Mouse (Mus musculus) heart, embryonic 12.5 days (tissue): Measurements from ENCODE around the gene Gm9837. TPM values are rescaled to one million over a fixed set of nuclear protein-coding genes. Genes with fewer than 3 reads are reported as not detected.
"Not testable (repeated sequence)": the region's sequence is repeated elsewhere in the genome, so short reads cannot be mapped to it uniquely, and the experiment has no call there.

Source experiments
- ATAC-seq: fragments of 200-750 bp; cut with Nextera tagmentation; 2 replicates; pipeline ENCODE4 v1.8.0; 2017; ENCODE audit warnings: moderate TSS enrichment, moderate library complexity; ENCODE audit not compliant: insufficient number of reproducible peaks, low FRiP score
- H3K27ac ChIP-seq: fragments of 300-500 bp; sonication (generic); 2 replicates; pipeline ENCODE4 v1.5.1; 2016; ENCODE audit warnings: mild to moderate bottlenecking, moderate library complexity; ENCODE audit not compliant: poor library complexity, severe bottlenecking
- H3K27me3 ChIP-seq: fragments of 300-500 bp; sonication (generic); replicated peaks from 2 replicates; pipeline ENCODE4 v1.6.1; 2016; ENCODE audit warnings: mild to moderate bottlenecking, moderate library complexity
- H3K36me3 ChIP-seq: fragments of 300-500 bp; sonication (generic); 2 replicates; pipeline ENCODE4 v1.6.1; 2016; ENCODE audit warnings: mild to moderate bottlenecking, moderate library complexity
- H3K4me1 ChIP-seq: fragments of 300-500 bp; sonication (generic); replicated peaks from 2 replicates; pipeline ENCODE4 v1.6.1; 2016; ENCODE audit warnings: mild to moderate bottlenecking
- H3K4me2 ChIP-seq: fragments of 300-500 bp; sonication (generic); 2 replicates; pipeline ENCODE4 v1.6.1; 2016; ENCODE audit warnings: mild to moderate bottlenecking, moderate library complexity
- H3K4me3 ChIP-seq: fragments of 300-500 bp; sonication (generic); 2 replicates; pipeline ENCODE4 v1.5.1; 2016; ENCODE audit warnings: mild to moderate bottlenecking
- H3K9ac ChIP-seq: fragments of 300-500 bp; sonication (generic); 2 replicates; pipeline ENCODE4 v1.6.1; 2016; ENCODE audit warnings: mild to moderate bottlenecking, moderate library complexity
- H3K9me3 ChIP-seq: fragments of 300-500 bp; sonication (generic); replicated peaks from 2 replicates; pipeline ENCODE4 v1.6.1; 2016; ENCODE audit warnings: mild to moderate bottlenecking, moderate library complexity
- WGBS: fragments of 180-500 bp; shearing (Covaris S2); methylation state at CpG from one replicate; pipeline ENCODE4 v1.1.7; 2016; 5-methylcytosine and 5-hydroxymethylcytosine counted together
- polyA plus RNA-seq: library from polyadenylated mRNA; unstranded; fragments of >200 nt; fragmentation: Nextera tagmentation; extraction: Ambion mirVana; gene quantifications from 2 replicates; pipeline ENCODE4 v1.2.1, GENCODE M21; 2016

Gm9837 gene
- polyA plus RNA-seq, 1 experiment from 2014 or later: not detected

DNA sequence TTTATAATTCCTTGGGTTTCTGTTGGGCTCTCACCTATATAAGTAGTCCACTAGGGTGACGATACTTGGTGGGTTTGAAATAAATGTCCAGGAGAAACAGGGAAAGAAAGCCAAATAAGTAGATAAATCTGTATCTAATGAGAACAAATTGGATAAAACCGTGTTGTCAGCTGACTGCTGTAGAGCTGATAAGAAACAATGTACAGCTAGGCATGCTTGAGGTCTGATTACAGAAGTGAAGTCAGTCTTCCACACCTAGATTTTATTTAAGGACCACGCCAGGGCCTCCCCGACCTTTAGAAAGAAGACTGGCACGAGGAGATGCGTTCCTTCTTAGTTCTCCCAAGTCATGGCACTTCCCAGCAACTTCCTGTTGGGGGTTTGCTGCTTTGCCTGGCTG is 37.2 kb downstream of the Gm9837 start:
- 40% methylated on average over 6 of the region's 6 CpGs for WGBS

DNA sequence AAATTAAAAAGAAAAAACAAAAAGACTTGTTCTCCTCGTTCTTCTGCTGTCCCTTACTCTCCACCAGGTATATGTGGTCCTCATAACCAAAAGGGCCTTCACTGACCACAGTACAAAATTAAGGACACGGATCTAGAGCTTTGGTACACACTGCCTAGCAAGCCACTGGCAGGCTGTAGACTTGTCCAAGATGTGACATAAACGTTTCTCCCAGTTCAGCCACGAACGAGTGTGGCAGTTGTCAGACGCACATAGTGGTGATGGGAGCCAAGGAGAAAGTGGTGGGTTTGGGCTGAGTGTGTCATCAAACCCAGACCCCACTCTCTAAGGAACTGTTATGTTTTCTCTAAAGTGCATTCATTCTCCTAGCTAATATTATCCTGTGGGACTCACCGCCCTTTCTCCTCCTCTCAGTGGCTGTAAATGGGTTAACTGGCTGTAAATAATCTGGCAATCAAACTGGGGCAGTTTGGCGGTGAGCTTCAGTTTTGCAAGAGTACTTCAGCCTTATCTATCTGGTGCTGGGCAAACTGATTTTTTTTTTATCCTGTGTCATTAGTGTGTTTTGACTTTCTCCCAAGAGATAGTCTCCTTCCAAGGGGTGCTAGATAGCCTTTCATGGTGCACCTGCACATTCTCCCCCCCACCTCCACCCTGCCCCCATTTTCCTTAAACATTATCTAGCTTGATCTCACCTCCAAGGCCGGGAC is 38.8 kb downstream of the Gm9837 start:
- H3K4me2 ChIP-seq: peak overlapping the region; percentile 65
- H3K27me3 ChIP-seq: no peaks in the 10 kb centered on the region
- H3K9me3 ChIP-seq: no peaks in the 10 kb centered on the region
- peaks cover 15% of the 10 kb centered on the region for H3K36me3 ChIP-seq
- peak overlapping the region; percentile 92 for H3K4me3 ChIP-seq
- H3K27ac ChIP-seq: peak overlapping the region; percentile 75
- H3K4me1 ChIP-seq: peaks cover 18% of the 10 kb centered on the region
- ATAC-seq: peak; percentile 9; the same call in 1 of the 2 replicates
- WGBS: 15% methylated on average over 9 of the region's 9 CpGs
- peak overlapping the region; percentile 40 for H3K9ac ChIP-seq

More for the DNA sequence above, 37.2 kb downstream of the Gm9837 start:
- Histone ChIP-seq H3K9me3 (no peaks in the 10 kb centered on the region), H3K36me3 (peaks cover 11% of the 10 kb centered on the region), H3K4me1 (peaks cover 14% of the 10 kb centered on the region), H3K27me3 (no peaks in the 10 kb centered on the region), H3K27ac (no peak overlapping the region), H3K4me3 (no peak overlapping the region), H3K9ac (no peak overlapping the region), H3K4me2 (no peak overlapping the region)
- no peak for ATAC-seq

DNA sequence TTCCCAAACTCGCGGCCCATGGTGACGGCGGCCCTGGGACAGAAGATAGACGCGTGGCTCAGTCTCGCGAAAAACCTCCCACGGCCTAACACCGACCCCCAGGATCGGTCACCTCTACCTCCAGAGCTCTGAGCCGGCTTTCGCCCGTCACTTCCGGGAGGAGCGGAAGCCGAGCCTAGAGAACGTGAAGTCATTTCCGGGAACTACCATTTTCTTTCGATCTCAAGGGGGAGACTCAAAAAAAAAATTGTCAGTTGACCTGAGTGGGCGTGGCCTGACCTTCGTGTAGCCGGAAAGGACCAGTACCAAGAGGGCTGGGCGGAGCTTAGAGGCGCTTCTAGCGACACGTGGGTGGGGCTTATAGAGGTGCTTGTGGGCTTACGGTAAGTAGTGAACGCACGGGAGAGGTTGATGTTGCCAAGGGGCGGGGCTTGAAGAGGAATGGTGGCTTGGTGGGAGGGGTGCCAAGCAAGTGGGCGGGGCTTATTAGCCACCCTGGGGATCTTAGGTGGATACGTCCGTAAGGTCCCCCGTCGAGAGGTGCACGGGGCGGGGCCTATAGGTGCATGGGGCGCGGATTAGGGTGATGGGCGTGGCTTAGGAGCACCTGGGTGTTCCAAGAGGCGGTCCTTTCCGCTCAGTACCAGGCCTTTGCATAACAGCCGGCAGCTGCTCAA is 39.5 kb downstream of the Gm9837 start, which contains the start of the genes Uqcrq and Gdf9:
Gene Uqcrq (minus strand): TSS at position 162 of the 677 bp plus-strand sequence.
Gene Gdf9 (plus strand): TSS at position 354 of the 677 bp plus-strand sequence.
- H3K27me3 ChIP-seq: no peaks in the 10 kb centered on the region
- ATAC-seq: peak; percentile 97
- H3K36me3 ChIP-seq: peaks cover 15% of the 10 kb centered on the region
- H3K4me3 ChIP-seq: peak within 1 kb of the TSS; percentile 92
- H3K9ac ChIP-seq: peak within 1 kb of the TSS; percentile 93
- no peaks in the 10 kb centered on the region for H3K9me3 ChIP-seq
- peak within 1 kb of the TSS; percentile 84 for H3K4me2 ChIP-seq
- under 1% methylated on average over 44 of the region's 44 CpGs for WGBS
- peaks cover 23% of the 10 kb centered on the region for H3K4me1 ChIP-seq
- peak within 1 kb of the TSS; percentile 75 for H3K27ac ChIP-seq

DNA sequence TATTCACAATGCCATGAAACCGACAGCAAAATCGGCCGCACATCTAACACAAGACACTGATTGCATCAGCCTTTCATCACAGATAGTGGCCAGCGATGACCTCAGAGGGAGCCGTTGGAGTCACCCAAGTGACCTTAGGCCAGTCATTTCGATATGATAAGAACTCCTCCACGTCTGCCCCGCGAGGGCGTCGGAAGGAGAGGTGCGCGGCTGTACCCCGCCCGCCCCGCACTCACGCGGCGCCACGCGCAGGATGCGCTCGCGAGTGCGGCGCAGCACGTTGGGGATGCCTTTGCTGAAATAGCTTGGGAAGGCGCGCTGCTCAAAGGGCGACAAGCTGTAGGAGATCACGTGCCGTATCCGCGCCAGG is 40.0 kb downstream of the Gm9837 start:
- Histone ChIP-seq H3K9ac (peak overlapping the region; percentile 93), H3K36me3 (peaks cover 15% of the 10 kb centered on the region), H3K27me3 (no peaks in the 10 kb centered on the region), H3K4me3 (peak overlapping the region; percentile 92), H3K27ac (peak overlapping the region; percentile 72), H3K4me1 (peaks cover 29% of the 10 kb centered on the region), H3K9me3 (no peaks in the 10 kb centered on the region), H3K4me2 (peak overlapping the region; percentile 84)
- peak; percentile 47 for ATAC-seq
- WGBS: under 1% methylated on average over 34 of the region's 34 CpGs

DNA sequence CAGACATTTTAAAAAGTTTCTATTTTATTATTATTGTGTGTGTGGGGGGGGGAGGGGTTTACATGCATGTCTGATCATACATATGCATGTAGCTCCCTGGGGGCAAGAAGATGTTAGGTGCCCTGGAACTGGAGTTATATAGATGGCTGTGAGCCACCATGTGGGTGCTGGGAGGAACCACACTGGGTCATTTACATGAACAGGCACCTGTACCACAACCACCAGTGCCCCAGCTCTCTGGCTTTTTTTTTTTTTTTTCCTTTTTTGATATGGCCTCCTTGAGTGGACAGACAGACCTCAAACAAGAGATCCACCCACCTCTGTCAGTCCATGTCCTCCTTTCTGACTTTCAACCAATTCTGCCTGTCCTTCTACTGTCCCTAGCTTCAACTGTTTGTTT is 41.1 kb downstream of the Gm9837 start:
- no peak for ATAC-seq
- H3K27me3 ChIP-seq: no peaks in the 10 kb centered on the region
- no peak overlapping the region for H3K27ac ChIP-seq
- peaks cover 15% of the 10 kb centered on the region for H3K36me3 ChIP-seq
- H3K9ac ChIP-seq: no peak overlapping the region
- no peak overlapping the region; the same call in 1 of the 2 replicates for H3K4me3 ChIP-seq
- H3K4me1 ChIP-seq: peaks cover 34% of the 10 kb centered on the region
- peak overlapping the region; percentile 84 for H3K4me2 ChIP-seq
- H3K9me3 ChIP-seq: no peaks in the 10 kb centered on the region

DNA sequence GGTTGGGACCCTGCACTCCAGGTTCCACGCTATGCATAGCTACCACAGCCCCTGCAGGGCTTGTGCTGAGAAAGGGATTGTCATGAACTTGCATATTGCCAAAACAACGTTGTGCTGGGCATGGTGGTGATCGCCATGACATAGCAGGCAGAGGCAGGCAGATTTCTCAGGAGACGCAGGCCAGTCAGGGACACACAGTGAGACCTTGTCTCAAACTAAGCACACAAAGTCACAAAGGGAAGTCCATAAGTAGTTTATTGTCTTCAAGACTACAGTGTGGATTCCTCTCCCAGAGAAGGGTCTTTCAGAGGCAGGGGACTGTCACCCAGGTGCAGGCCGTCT is 41.6 kb downstream of the Gm9837 start:
- ATAC-seq: no peak
- 91% methylated on average over 5 of the region's 5 CpGs for WGBS
- no peak overlapping the region for H3K27ac ChIP-seq
- no peak overlapping the region for H3K9ac ChIP-seq
- H3K36me3 ChIP-seq: peaks cover 15% of the 10 kb centered on the region
- no peaks in the 10 kb centered on the region for H3K27me3 ChIP-seq
- no peak overlapping the region for H3K4me2 ChIP-seq
- H3K4me1 ChIP-seq: peaks cover 34% of the 10 kb centered on the region
- H3K4me3 ChIP-seq: no peak overlapping the region
- no peaks in the 10 kb centered on the region for H3K9me3 ChIP-seq

DNA sequence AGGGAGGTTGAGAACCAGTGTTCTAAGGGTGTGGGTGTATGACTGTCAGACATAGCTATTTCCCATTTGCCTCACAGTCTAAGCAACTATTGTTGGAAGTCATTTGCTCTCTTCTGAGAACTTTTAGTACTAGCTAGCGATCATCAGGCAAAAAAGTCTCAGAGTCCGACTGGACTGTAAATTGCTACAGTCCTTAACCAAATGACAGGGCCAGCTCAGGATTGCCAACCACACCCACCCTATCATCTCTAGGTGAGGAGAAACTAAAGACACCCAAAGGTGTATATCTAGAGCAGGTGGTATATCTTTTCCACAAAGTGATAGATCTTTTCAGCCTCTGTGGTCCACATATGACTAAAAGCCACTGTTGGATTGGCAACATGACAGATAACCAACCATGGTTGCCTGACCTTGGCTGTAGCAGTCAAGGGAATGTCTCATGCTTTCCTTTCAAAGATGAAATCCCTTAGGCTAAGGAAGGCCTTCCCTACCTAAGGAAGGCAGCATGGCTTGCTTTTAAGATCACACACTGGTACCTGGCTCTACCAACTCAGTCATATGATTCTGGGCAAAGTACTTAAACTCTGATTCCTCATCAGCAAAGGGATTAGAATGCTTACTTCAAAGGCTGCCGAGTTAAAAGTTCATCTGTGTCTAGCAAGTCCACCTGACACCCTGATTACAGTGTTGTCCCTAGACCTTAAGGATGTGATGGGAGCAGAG is 42.1 kb downstream of the Gm9837 start:
- WGBS: 89% methylated on average over 3 of the region's 3 CpGs

DNA sequence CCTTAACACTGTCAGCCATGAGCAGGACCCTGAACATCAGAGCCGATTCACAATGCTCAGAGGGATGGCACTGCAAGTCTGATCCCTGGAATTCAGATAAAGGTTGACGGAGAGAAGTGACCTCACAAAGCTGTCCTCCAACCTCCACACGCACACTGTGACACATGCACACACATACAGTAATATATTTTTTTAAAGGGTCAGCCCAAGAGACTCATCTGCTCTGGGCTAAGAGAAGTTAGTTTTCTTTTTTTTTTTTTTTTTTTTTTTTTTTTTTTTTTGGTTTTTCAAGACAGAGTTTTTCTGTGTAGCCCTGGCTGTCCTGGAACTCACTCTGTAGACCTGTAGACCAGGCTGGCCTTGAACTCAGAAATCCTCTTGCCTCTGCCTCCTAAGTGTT is 43.4 kb downstream of the Gm9837 start:
- Histone ChIP-seq H3K36me3 (peaks cover 22% of the 10 kb centered on the region), H3K9ac (peak overlapping the region; percentile 41; the same call in 1 of the 2 replicates), H3K4me2 (0 out of 2 replicates have a peak overlapping the region, but pooled peaks have one; percentile 22), H3K27ac (peak overlapping the region; percentile 53), H3K4me1 (peaks cover 36% of the 10 kb centered on the region)
- H3K4me3 ChIP-seq, H3K27me3 ChIP-seq, H3K9me3 ChIP-seq, ATAC-seq: not testable (repeated sequence)
- WGBS: 49% methylated on average over 3 of the region's 3 CpGs

More for the DNA sequence above, 42.1 kb downstream of the Gm9837 start:
- ATAC-seq: no peak
- Histone ChIP-seq H3K4me2 (no peak overlapping the region), H3K9me3 (no peaks in the 10 kb centered on the region), H3K27ac (no peak overlapping the region), H3K4me3 (no peak overlapping the region), H3K9ac (no peak overlapping the region), H3K4me1 (peaks cover 31% of the 10 kb centered on the region), H3K36me3 (peaks cover 15% of the 10 kb centered on the region), H3K27me3 (no peaks in the 10 kb centered on the region)

DNA sequence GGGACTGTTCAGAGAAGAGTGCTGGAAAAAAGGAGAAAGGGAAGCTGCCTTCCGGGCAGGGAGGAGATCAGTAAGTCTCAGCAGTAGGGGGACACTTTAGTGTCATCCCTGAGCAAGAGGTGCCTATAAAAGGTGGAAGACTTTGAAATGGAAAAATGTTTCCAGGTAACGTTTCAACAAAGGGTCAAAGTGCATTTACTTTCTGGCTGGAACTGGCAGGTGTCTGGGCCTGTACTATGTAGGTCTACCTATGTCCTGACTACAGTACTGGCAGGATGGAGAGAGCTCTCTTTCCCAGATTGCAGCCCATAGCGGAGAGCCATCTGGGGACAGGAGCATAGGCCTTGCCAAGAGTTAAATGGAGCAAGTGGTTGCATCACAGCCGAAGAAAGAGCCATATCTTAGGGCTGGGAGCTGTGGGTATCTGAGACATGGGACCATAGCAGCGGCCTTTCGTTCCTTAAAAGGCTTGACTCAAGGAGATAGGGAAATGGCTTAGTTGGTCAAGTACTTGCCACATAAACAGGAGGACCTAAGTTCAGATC is 44.5 kb downstream of the Gm9837 start:
- H3K27me3 ChIP-seq: no peaks in the 10 kb centered on the region
- H3K4me1 ChIP-seq: peaks cover 31% of the 10 kb centered on the region
- no peak overlapping the region for H3K4me2 ChIP-seq
- H3K9me3 ChIP-seq: no peaks in the 10 kb centered on the region
- H3K4me3 ChIP-seq: no peak overlapping the region
- ATAC-seq: no peak
- H3K9ac ChIP-seq: no peak overlapping the region
- no peak overlapping the region for H3K27ac ChIP-seq
- WGBS: 80% methylated on average over 6 of the region's 6 CpGs
- peaks cover 30% of the 10 kb centered on the region for H3K36me3 ChIP-seq

DNA sequence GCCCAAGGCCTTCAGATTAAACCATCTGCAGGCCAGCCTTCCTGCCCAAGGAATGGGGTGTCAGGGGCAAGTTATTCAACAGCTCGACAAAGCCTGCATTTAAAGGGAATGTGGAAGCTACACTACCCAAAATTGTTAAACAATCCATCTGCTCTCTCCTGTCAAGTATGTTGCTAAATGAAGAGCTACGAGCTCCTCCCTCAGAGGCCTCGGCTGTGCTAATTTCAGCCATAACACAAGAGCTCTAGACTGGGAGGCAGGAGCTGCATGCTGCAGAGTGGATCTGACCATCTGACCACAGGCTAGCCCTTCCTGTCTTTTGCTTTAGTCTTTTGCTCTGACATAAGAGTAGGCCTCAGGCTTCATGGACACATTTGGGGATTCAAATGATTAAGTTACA is 45.0 kb downstream of the Gm9837 start:
- H3K27me3 ChIP-seq: no peaks in the 10 kb centered on the region
- H3K27ac ChIP-seq: peak overlapping the region; percentile 36; the same call in 1 of the 2 replicates
- H3K36me3 ChIP-seq: peaks cover 32% of the 10 kb centered on the region
- WGBS: 48% methylated on average over 3 of the region's 3 CpGs
- H3K4me1 ChIP-seq: peaks cover 31% of the 10 kb centered on the region
- no peak for ATAC-seq
- H3K4me2 ChIP-seq: no peak overlapping the region
- no peak overlapping the region for H3K9ac ChIP-seq
- H3K9me3 ChIP-seq: no peaks in the 10 kb centered on the region
- no peak overlapping the region for H3K4me3 ChIP-seq

DNA sequence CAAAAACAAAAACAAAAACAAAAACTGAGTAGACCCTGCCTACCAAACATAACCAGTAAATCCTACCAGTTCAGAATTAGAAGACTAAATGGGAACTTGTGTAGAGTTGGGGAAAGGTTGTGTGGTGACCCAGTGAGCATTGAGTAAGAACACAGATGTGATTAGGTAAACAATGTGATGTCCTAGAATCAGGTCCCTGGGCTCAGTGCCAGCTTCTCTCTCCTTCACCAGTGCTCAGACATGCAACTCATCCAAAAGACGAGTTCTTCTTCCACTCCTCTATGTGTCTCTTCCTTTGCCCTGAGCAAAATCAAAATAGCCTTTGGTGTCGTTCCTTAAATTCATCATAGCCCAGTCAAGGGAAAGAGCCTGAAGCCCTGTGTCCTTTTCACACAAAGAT is 45.5 kb downstream of the Gm9837 start:
- H3K27ac ChIP-seq: peak overlapping the region; percentile 36; the same call in 1 of the 2 replicates
- WGBS: 68% methylated on average over 2 of the region's 2 CpGs
- no peak for ATAC-seq

More for the DNA sequence above, 45.5 kb downstream of the Gm9837 start:
- Histone ChIP-seq H3K9ac (no peak overlapping the region), H3K4me2 (no peak overlapping the region), H3K27me3 (no peaks in the 10 kb centered on the region), H3K36me3 (peaks cover 36% of the 10 kb centered on the region), H3K4me1 (peaks cover 31% of the 10 kb centered on the region), H3K9me3 (no peaks in the 10 kb centered on the region), H3K4me3 (no peak overlapping the region)
